Mouse (Mus musculus) layer of hippocampus, postnatal 14 days (tissue): ENCODE results near the gene Dhx58. TPM values are rescaled to one million over a fixed set of nuclear protein-coding genes. Genes with fewer than 3 reads are reported as not detected.

Experiments
- DNase-seq, 2 experiments: peaks; one replicate each; pipeline ENCODE4 v3.0.0; 2021 to 2022; ENCODE audit warnings: low spot score in 2 of 2, mixed read lengths in 1 of 2
- total RNA-seq, 2 experiments: library from RNA; stranded (reverse); gene quantifications; 2 replicates each; pipeline ENCODE4 v1.2.3; 2021

The Dhx58 gene
- total RNA-seq, 2 experiments from 2014 or later, result 0.93 to 1.4 TPM

DNA sequence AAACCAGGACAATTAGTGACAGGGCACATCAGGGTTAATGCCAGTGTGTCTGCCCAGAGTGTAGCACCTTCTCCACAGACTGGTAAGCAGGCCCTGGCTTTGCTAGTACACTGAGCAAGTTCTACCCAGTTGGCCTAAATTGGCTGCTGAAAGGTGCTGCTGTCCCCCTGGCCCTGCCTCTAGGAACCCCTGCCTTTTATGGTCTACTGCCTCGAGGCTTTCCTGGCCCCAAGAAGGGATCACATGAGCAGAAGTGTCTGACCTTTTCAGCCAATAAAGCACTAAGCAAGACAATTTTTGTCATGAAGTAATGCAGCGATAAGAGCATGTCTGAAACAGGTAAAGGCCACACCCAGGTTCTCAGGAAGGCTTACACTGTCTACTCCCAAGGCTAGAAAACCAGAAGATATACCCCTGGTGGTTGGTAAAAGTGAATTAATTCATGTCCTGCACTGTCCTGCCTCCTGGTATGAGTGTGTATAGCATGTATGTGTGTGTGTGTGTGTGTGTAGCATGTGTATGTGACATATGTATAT is 18.5 kb upstream of the Dhx58 start:
- DNase-seq, result no peak

DNA sequence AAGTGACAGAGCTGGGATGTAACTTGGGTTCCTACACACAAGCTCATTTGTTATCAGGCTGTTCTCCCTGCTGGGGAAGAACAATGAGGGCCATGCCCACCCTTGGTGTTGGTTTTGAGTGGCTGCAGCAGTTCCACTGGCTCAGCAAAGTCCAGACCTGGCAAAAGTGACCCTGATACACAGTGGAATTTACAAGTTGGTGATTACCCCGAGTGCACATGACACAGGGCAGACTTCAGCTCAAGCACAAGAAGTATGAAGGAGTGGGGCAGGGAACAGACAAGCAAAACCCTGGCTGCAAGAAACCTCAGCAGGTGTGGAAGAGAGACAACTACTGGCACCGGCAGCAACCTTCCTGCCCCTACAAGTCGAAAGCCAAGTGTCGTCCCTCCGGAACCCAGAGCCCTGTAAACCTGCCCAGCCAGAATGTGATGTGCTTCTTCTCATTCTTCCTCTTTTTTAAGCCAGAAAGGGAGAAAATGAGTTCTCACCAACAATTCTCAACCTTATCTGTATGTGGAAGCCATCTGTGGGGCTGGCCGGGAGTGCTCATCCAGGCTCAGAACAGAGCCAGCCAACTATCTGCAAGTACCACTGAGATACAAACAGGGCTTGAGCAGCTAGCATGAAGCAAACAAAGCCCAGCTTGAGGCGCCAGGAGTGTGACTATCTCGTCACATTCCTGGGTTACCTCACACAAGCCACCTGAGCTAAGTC is 17.9 kb upstream of the Dhx58 start:
- no peak for DNase-seq

DNA sequence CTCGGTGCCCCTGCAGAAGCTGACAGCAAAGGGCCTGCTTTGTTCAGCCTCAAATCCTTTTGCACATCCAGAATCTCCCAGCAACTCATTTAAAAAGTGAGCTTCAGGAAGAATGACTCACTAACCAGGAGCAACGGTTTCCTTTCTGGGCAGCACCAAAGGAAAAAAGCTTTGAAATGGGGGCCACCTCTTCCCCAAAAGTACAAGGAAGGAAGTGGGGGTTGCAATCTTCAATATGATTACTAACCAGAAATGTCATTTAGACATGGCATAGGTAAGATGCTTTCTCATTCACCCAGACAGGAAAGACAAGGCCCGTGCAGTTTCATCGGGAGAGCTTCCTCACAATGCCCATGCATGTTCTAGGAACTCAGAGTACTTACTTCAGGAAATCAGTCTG is 17.2 kb upstream of the Dhx58 start:
- DNase-seq, result no peak

DNA sequence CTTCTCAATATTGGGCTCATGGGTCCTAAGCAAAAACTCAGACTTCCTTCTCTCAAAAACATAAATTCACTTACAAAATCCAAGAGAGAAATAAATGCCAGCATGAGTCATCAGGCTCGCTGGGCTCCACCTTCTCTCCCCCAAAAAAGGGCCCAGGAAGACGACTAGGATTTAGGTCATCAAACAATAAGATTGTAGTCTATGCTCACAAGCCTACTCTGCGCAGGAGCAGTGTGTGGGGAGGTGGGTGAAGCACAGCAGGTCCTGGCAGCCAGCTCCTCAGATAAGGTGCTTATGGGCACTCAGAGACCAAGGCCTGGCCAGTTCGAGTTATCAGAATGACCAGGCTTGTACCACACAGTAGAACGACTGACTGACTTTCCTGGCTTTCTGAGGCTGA is 16.3 kb upstream of the Dhx58 start:
- no peak for DNase-seq

DNA sequence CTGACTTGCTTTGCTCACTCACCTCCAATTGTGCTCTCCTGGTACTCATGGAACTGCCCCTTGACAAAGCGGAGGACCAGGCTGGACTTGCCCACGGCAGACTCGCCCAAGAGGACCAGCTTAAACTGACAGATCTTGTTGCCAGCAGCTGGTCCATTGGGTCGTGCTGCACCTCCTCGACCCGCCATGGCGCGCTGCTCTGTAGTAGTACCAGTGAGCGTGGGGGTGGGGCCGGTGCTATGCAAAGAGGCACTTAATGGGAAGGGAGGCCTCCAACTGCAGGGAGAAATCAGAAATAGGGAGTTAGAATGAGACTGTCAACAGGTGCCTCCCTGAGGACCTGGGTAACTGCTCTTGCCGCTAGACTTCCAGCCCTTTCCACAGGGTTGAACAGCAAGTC is 15.8 kb upstream of the Dhx58 start:
- DNase-seq, result no peak

DNA sequence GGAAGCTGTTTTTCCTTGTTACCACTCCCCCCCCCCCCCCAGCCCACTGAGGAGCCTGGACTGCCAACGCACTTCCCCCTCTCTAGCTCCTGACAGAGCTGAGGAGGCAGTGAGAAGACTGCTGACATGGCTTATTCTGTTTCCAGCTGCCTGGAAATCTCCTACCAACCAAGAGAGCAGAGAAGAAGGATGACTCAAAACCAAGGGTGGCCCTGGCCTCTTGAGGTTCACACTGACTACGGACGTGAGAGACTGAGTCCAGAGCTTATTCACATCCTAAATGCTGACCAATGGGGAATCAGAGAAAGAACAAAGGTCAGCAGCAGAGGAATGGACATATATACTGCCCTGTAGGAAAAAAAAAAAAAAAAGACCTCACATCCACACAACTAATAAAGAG is 15.2 kb upstream of the Dhx58 start:
- DNase-seq, result no peak

DNA sequence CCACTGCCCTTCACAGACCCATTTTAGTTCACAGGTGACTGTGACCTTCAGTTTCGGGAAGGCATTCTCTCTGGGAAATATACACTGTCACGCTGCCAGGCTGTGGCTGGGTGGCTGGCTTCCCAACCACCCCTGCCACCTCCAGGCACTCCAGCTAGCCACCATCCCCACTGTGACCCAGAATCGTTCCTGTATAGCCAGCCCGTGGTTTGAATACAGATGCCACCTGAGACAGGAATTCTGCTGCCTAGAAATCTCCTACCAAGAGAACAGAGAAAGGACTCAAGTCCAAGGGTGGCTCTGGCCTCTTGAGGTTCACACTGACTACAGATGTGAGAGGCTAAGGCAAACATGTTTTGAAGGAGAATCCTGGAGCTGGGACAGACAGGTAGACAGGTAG is 14.8 kb upstream of the Dhx58 start:
- DNase-seq, result no peak

DNA sequence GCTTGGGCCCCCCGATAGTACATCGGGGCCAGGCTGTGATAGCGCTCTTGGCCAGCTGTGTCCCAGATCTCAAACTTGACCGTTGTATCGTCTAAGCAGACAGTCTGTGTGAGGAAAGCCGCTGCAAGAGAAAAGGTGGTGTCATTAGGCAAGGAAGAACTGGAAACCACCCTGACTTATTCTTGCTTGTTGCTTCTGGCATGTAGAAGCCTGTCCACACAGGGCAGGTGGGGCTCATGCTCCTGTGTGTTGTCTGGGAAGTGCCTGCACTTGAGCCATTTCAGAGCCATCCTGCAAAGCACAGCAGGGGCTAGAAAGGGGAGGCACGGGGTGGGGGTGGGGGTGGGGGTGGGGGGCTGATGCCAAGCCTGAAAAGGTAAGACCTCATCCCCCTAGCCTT is 14.4 kb upstream of the Dhx58 start:
- no peak for DNase-seq

DNA sequence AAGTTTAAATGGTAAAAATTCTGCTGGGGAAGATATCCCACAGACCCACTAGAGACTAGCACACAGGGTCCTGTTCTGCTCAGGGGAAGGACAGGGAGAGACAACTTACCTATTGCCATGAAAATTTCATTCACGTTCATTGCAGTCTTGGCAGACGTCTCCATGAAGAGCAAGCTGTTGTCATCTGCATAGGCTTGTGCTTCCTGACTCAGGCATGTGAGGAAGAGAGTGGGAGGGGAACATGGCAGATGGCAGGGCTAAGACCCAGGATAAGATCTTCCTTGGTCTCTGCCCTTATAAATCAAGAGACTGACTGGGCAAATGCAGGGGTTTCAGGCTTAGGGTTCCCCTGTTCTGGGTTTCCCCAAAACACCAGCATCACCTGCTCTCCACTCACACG is 12.6 kb upstream of the Dhx58 start:
- DNase-seq, result no peak

DNA sequence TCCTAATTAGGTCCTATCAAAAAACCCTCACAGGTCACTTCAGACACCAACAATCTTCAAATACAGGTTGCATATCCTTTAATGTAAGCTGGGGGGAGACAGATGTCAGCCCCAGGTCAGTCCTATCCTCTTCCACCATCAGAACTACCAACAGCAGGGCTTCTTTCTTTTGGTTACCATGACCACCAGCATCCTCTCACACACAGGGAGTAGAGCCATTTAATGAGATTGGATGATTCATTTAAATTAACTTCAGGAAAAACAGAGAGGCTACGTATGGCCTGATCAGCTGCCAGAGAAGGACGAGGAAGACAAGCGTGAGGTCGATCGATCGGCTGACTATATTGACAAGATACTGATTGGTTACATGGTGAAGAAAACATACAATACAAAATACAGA is 10.9 kb upstream of the Dhx58 start:
- DNase-seq, result no peak

DNA sequence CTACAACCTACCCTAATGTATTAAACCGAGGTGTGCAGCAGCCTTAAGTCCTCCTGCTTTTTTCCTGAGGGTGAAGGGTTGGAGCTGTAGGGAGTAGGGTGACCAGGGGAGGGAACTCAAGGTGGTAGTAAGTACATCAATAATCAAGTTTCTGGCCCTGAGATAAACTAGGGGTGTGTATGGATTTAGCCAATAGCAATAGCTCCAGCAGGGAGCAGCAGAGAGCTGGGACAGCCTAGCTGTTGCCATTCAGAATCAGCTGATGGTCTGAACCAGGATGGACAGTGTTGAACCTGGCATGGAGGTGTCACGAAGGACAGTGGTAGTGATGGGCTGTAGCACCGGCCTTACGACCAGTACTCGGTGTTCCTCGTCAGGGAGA is 10.5 kb upstream of the Dhx58 start:
- DNase-seq, result peak; percentile 77 to 87

DNA sequence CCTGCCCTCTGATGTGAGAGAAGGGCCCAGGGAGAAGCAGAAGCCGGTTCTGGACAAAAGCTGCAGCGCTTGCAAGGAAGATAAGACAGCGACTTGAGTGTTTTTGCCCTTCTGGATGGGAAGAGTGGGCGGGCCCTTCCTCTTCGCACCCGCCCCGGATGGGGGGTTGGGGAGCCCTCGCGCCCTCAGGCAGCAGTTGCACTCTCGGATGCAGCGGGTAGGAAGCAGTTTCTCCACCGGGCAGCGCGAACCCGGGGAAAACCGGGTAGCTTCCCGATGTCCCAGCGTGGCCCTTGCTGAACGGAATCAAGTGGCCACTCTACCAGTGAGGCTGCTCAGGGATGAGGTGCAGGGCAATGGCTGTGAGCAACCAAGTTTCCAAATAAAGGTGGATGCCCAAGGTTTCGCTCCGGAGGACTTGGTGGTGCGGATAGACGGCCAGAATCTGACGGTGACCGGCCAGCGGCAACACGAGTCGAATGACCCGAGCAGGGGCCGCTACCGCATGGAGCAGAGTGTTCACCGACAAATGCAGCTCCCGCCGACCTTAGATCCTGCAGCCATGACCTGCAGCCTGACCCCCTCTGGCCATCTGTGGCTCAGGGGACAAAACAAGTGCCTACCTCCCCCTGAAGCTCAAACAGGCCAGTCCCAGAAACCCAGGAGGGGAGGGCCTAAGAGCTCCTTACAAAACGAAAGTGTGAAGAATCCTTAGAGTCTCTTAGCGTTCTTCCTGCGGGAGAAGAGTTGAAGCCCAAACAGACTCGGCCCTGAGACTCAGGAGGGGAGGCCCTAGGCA is 9.9 kb upstream of the Dhx58 start, which contains the start of gene Hspb9:
TSS of gene Hspb9 (plus strand) at position 116 of the 799 bp plus-strand sequence.
- no peak for DNase-seq

DNA sequence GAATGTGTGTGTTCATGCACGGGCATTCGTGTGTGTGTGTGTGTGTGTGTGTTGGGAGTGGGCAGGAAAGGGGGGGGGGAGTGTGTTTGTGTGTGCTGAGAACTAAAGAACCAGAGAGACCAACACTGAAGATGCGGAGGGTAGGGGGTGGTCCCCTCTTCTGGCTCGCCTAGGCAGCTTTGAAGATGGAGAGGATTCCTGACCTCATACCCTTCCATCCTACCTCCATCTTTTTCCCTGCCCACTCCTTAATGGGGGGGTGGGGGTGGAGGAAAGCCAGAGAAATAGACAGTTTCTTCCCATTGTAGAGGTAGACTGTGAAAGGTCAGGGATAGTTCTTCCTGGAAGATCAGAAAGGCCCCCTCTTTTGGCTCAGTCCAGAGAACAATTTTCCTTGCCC is 9.1 kb upstream of the Dhx58 start:
- no peak for DNase-seq

DNA sequence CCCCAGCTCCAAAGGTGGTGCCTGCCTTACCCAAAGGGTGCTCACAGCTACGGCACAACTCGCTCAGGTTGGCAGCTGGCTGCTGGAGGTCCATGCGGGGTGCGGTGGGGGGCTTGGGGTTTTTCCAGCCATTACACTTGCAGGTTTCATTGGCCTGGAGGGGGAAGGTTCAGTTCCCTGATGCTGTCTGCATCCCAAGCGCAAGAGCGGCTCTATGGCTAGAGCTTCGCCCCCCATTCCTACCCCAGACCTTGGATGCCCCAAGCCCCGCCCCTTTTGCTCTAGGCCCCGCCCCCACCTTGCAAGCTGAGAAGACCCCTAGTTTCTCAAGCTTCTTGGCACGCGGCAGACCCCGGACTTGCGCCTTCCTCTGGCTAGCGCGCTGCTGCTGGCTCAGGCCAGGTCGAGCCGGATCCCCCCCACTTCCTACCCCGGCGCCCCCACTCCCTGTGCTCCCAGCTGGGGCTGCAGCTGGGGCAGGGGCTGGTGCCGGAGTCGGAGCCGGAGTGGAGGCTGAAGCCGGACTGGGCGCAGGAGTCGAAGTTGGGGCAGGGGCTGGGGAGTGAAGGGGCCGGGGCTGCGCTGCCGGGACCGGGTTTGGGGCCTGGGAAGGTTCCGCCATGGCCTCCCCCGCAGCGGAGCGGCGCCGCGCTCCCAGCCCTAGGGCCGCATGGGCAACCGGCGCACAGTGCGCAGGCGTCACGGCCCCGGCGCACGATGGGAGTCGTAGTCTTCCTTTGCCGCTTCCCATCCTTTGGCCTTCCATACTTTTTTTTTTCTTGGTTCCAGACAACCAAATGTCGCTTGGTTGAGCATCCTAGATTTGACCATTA is 7.9 kb upstream of the Dhx58 start, which contains the start of gene Kat2a:
TSS of gene Kat2a (minus strand) at position 683 of the 833 bp plus-strand sequence.
- peak; percentile 79 to 86 for DNase-seq

DNA sequence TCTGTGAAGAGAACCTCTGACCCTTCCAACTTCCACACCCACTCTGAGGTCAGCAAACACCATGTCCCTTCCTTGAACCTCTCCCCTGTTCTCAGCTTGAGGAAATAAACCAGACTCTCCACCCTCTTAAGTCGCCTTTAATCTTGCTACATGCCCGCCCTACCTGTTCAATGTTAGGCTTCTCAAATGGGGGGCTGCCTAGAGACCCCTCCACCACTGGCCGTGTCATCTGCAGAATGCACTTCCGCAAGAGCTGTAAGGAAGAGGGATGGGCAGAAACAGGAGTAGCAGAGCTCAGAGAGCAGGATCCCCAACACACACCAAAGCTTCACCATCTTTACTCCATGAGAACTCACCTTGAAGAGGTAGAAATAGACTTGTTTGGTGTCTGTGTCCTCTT is 6.9 kb upstream of the Dhx58 start:
- no peak for DNase-seq

DNA sequence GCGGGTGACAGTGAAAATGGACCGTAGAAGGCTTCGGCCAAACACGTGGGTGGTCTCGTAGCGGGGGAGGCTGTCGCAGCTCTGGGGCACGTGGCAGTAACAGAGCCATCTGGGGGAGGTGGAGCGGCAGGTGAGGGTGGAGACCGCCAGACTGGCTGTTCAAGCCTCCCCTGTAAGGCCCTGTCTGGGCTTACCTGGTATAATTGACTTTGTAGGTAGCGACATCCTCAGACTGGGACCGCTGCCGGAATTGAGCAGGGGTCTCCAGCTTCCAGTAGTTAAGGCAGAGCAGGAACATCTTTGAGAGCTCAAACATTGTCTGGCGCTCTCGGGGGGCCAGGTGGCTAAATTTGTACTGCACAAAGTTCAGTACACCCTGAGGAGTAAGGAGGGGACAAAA is 6.5 kb upstream of the Dhx58 start:
- DNase-seq, result no peak

DNA sequence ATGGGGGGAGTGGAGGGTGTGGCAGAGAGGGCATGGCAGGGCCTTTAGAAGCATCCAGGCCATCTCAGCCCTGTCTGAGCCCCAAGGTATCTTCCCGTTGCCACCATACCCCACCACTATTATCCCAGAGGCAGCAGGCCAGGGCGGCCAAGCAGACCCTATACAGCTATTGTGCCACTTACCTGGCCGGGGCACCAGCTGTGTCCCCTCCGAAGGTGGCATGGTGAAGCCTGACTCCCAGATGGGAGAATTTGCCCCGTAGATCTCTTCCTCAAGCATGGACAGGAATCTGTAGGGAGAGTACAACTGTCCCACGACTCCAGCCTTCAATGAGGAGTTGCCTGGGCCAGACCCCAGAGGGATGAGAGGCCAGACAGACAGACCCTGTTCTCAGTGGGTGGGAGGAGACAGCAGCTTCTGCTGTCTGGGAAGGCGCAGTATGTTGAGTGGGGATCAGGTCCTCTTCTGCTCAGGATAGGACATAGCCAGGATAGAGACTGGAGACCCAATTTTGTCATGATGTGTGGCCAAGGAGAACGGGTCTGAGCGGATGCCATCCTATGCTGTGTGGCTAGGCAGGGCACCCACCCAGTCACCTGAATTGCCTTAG is 5.2 kb upstream of the Dhx58 start:
- DNase-seq, result no peak

DNA sequence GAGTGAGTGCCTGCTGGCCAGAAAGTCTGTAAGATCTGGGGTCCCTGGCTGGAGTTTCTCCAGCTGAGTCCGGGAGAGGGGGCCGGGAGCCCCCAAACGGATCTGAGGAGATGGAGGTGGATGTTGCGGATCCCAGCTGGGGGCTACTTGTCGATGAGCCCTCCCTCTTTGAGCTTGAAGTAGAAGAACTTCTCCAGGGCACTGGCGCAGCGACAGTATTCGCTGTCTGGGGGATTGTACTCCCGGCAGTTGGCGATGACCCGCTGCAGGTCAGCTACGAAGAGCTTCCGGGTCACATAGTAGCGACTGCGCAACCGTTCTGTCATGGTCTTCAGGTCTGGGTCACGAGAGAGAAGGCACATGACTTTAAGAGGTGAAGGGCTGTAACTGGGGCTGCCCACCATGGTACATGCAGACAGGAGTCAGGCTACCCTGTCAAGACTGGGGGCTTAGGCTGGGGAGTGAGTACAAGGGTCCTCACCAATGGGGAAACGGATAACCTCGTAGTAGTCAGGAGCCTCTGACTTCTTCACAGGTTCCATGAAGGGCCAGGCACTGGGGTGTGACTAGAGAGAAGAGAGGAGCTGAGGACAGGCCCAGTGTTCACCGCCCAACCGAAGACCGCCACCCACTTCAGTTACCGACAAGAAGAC is 1.1 kb upstream of the Dhx58 start:
- DNase-seq, result no peak

DNA sequence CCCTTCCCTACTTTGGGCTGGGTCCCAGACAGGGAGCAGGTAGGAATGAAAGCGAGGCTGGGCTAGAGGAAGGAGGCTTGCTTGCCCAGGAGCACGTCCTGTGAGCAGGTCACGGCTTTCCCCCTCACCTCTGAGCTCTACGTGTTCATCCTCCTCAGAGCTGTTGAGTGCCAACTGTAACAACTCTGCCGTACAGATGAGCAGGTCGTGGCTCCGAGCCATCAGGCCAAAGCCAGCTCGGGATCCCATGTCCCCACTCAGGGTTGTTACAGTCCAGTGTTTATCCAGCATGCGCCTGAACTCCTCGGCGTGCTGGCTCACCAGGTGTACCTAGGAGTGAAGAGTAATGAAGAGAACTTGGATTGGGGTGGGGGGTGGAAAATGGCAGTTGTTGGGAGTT is 705 bp downstream of the Dhx58 start:
- DNase-seq, result no peak

DNA sequence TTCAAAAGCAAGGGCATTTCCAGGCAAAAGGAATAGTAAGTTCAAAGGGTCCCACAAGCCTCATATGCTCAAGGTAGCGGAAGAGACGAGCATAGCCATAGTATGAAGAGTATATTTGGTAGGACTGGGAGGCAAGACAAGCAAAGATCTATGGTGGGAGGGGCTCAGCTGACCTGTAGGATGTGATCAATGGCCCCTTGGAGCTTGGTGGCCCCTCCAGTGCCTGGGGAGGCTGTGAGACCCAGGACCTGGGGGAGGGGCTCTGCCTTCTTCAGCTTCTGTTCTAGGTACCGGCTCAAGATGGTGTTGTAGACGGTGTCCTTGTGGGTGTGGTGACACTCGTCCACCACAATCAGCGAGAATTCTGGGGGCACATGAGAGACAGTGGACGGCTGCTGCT is 1.2 kb downstream of the Dhx58 start:
- no peak for DNase-seq
